8 mouse cellular contexts compared by ENCODE assay signal in the genomic region with DNA sequence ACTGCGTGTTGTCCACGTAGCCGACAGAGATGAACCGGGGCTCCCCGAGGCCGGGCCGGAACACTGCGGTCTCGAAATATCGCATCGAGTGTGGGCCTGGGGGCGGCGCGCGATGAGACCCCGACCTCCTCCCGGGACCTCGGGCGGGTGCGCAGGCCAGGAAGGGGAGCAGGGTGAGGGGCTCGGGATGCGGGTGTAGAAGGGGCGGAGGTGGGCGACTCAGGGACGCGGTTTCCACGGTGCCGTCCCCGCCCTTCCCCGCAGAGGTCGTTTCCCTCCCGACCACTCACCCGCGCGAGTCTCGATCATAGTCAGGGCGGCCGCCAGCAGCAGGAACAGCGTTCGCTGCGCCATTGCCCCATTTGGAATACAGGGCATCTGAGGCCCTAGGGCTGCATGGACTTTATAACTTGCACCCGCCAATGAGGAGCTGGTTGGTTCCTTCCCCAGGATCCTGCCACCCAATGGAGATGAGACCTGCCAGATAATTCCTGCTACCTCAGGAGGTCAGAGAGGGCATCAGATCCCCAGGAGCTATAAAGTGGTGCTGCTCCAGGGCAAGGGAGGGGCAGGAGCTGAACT. TPM values are rescaled to one million over a fixed set of nuclear protein-coding genes. Genes with fewer than 3 reads are reported as not detected.
DNase-seq lines count a peak whose midpoint lies in the region; ATAC-seq lines count a peak whose summit lies in the region.

No protein-coding gene starts in this region.

- no peak overlapping the region for H3K27ac ChIP-seq in liver, embryonic 11.5 days (ENCODE audit: low read depth, low read length)

- peaks cover 35% of the 10 kb centered on the region for H3K27me3 ChIP-seq in liver, embryonic 11.5 days (replicated peaks; ENCODE audit: control insufficient read depth, insufficient read depth, low read length)
- H3K27me3 ChIP-seq in splenic B cell, adult 2 months (ENCODE audit: control insufficient read depth, insufficient read depth, low read length, poor library complexity, severe bottlenecking) = peaks cover 3% of the 10 kb centered on the region; the same call in 1 of the 2 replicates

- no peaks in the 10 kb centered on the region for H3K36me3 ChIP-seq in liver, embryonic 11.5 days (ENCODE audit: control insufficient read depth, insufficient read depth, low read length)
- no peaks in the 10 kb centered on the region for H3K36me3 ChIP-seq in splenic B cell, adult 2 months (ENCODE audit: control insufficient read depth, insufficient read depth, low read length, poor library complexity, severe bottlenecking)

- H3K9ac ChIP-seq in liver, embryonic 11.5 days (ENCODE audit: low read depth, low read length) = 0 out of 2 replicates have a peak overlapping the region, but pooled peaks have one; percentile 52

- H3K4me1 ChIP-seq in liver, embryonic 11.5 days (replicated peaks; ENCODE audit: control insufficient read depth, insufficient read depth, low read length) = 0 out of 2 replicates have a peak, but pooled peaks cover 3% of the 10 kb centered on the region

- ATAC-seq in activated CD4-positive, CD25-positive, alpha-beta regulatory T cell, adult 4 months = peak; percentile 55
- peak; percentile 61 for ATAC-seq in granulocyte monocyte progenitor cell, adult 5-6 weeks (replicated peaks; ENCODE audit: poor library complexity, severe bottlenecking)
- ATAC-seq in liver, embryonic 11.5 days (replicated peaks; ENCODE audit: low FRiP score) = peak; percentile 29; the same call in 1 of the 2 replicates

- peak overlapping the region; percentile 78 for H3K4me2 ChIP-seq in liver, embryonic 11.5 days

- peak; percentile 19 for DNase-seq in kidney, adult 18-20 months
- no peak for DNase-seq in kidney, postnatal 14 days
- no peak for DNase-seq in liver, embryonic 11.5 days (ENCODE audit: low spot score)
- DNase-seq in splenic B cell, adult 2 months (ENCODE audit: low read depth, low spot score) = peak; percentile 22
- no peak for DNase-seq in urinary bladder, adult 2 months (ENCODE audit: low spot score)
- DNase-seq in layer of hippocampus, postnatal 25 days (ENCODE audit: extremely low spot score in 1 of 2, low spot score in 1 of 2) = no peak

- no peaks in the 10 kb centered on the region for H3K9me3 ChIP-seq in liver, embryonic 11.5 days (ENCODE audit: control insufficient read depth, low read length)

- under 1% methylated on average over 42 of the region's 42 CpGs for WGBS in liver, embryonic 11.5 days

- peak overlapping the region; percentile 54 for H3K4me3 ChIP-seq in liver, embryonic 11.5 days (ENCODE audit: low read depth, low read length)

RNA-seq across cellular contexts. Expression of gene Gm11127, which starts 25.8 kb away (rescaled TPM):
- polyA plus RNA-seq in activated CD4-positive, CD25-positive, alpha-beta regulatory T cell, adult 4 months (2017; shearing (Covaris generic)) = under 1 TPM; 0.37 to 0.38 TPM
- not detected in 2 replicates for total RNA-seq in granulocyte monocyte progenitor cell, adult 5-6 weeks (2014; fragmentation: Nextera tagmentation)
- not detected in 2 replicates for total RNA-seq in granulocyte monocyte progenitor cell, adult 5-6 weeks (2017)
- not detected in 2 replicates for polyA plus RNA-seq in liver, embryonic 11.5 days (2014; fragmentation: Nextera tagmentation; extraction: Ambion mirVana)
- polyA plus RNA-seq in urinary bladder, adult 2 months (2012; rRNA removed) = 0.09 and 0.14 TPM in 2 replicates
- total RNA-seq in layer of hippocampus, postnatal 25 days (2021) = 1 to 10 TPM; 1.1 to 1.2 TPM

RNA-seq across cellular contexts. Expression of gene Gm19684, which starts 37.5 kb away (rescaled TPM):
- 1 to 10 TPM in 1 of 2 experiments, under 1 TPM in 1; 0.70 to 4.4 TPM for polyA plus RNA-seq in activated CD4-positive, CD25-positive, alpha-beta regulatory T cell, adult 4 months (2017; shearing (Covaris generic))
- 0.58 TPM in 1 of 2 replicates, not detected in the other for total RNA-seq in granulocyte monocyte progenitor cell, adult 5-6 weeks (2014; fragmentation: Nextera tagmentation)
- total RNA-seq in granulocyte monocyte progenitor cell, adult 5-6 weeks (2017) = not detected in 2 replicates
- polyA plus RNA-seq in liver, embryonic 11.5 days (2014; fragmentation: Nextera tagmentation; extraction: Ambion mirVana) = not detected in 2 replicates
- polyA plus RNA-seq in urinary bladder, adult 2 months (2012; rRNA removed) = 0.12 and 0.13 TPM in 2 replicates
- total RNA-seq in layer of hippocampus, postnatal 25 days (2021) = not detected

RNA-seq across cellular contexts. Expression of gene Gm6034, which starts 41.2 kb away (rescaled TPM):
- under 1 TPM in 1 of 2 experiments, not detected in 1; 0.46 TPM for polyA plus RNA-seq in activated CD4-positive, CD25-positive, alpha-beta regulatory T cell, adult 4 months (2017; shearing (Covaris generic))
- not detected in 2 replicates for total RNA-seq in granulocyte monocyte progenitor cell, adult 5-6 weeks (2014; fragmentation: Nextera tagmentation)
- total RNA-seq in granulocyte monocyte progenitor cell, adult 5-6 weeks (2017) = not detected in 2 replicates
- not detected in 2 replicates for polyA plus RNA-seq in liver, embryonic 11.5 days (2014; fragmentation: Nextera tagmentation; extraction: Ambion mirVana)
- 0.06 TPM in 1 of 2 replicates, not detected in the other for polyA plus RNA-seq in urinary bladder, adult 2 months (2012; rRNA removed)
- total RNA-seq in layer of hippocampus, postnatal 25 days (2021) = not detected

RNA-seq across cellular contexts. Expression of gene H2-T22, which starts 41.4 kb away (rescaled TPM):
- 100 to 1,000 TPM; 415 to 458 TPM for polyA plus RNA-seq in activated CD4-positive, CD25-positive, alpha-beta regulatory T cell, adult 4 months (2017; shearing (Covaris generic))
- total RNA-seq in granulocyte monocyte progenitor cell, adult 5-6 weeks (2014; fragmentation: Nextera tagmentation) = 34.5 and 35.7 TPM in 2 replicates
- total RNA-seq in granulocyte monocyte progenitor cell, adult 5-6 weeks (2017) = 39.2 and 39.4 TPM in 2 replicates
- polyA plus RNA-seq in liver, embryonic 11.5 days (2014; fragmentation: Nextera tagmentation; extraction: Ambion mirVana) = 9.5 and 10.2 TPM in 2 replicates
- polyA plus RNA-seq in urinary bladder, adult 2 months (2012; rRNA removed) = 66.8 and 76.7 TPM in 2 replicates
- total RNA-seq in layer of hippocampus, postnatal 25 days (2021) = 1 to 10 TPM; 6.9 to 8.8 TPM

RNA-seq across cellular contexts. Expression of gene Gm7030, which starts 45.3 kb away (rescaled TPM):
- polyA plus RNA-seq in activated CD4-positive, CD25-positive, alpha-beta regulatory T cell, adult 4 months (2017; shearing (Covaris generic)) = not detected
- total RNA-seq in granulocyte monocyte progenitor cell, adult 5-6 weeks (2014; fragmentation: Nextera tagmentation) = not detected in 2 replicates
- not detected in 2 replicates for total RNA-seq in granulocyte monocyte progenitor cell, adult 5-6 weeks (2017)
- polyA plus RNA-seq in liver, embryonic 11.5 days (2014; fragmentation: Nextera tagmentation; extraction: Ambion mirVana) = not detected in 2 replicates
- polyA plus RNA-seq in urinary bladder, adult 2 months (2012; rRNA removed) = not detected in 2 replicates
- total RNA-seq in layer of hippocampus, postnatal 25 days (2021) = not detected

Comparison
In these comparisons a context has a peak if more than half of its experiments do, and no peak if none do; other contexts are left out.
1. DNase-seq: peak in kidney, adult 18-20 months (single experiment) and splenic B cell, adult 2 months (single experiment); none in kidney, postnatal 14 days (single experiment), liver, embryonic 11.5 days (single experiment), urinary bladder, adult 2 months (single experiment) and layer of hippocampus, postnatal 25 days (0 of 2).
2. Peak in every context shown above with its lines, with median percentiles within 50 percentile points of each other: ATAC-seq.